Mouse (Mus musculus) stomach, postnatal 0 days (tissue): ENCODE results near the gene Il27ra.

ENCODE experiments used
- CTCF ChIP-seq: IDR thresholded peaks from 2 replicates; pipeline ENCODE4 v1.5.1; 2016; ENCODE audit warnings: antibody characterized with exemption, low read depth, mild to moderate bottlenecking, moderate library complexity
- EP300 ChIP-seq: optimal IDR thresholded peaks from 2 replicates; pipeline ENCODE3; 2016; ENCODE audit warnings: antibody characterized with exemption

DNA sequence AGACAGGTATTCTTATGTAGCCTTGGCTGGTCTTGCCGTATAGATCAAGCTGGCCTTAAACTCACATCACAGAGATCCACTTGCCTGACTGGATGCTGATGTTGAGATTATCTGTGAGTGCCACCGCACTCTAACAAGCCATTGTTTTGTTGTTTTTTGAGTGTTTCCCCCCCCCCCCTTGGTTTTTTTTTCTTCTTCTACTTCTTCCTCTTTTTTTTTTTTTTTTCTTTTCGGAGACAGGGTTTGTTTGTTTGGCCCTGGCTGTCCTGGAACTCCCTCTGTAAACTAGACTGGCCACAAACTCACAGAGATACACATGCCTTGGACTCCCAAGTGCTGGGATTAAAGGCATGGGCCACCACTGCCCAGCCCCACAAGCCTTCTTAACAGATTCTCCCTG, 48.4 kb downstream of the Il27ra start:
- TF ChIP-seq CTCF (no peak), EP300 (no peak)
